Mouse (Mus musculus) R1 (cell line): ENCODE results near the gene BC035044.
"Not testable (repeated sequence)": the region's sequence is repeated elsewhere in the genome, so short reads cannot be mapped to it uniquely, and the experiment has no call there.

Experiments used
- DNase-seq: peaks from one replicate; pipeline ENCODE4 v3.0.0-alpha.2; 2018; ENCODE audit warnings: low read depth, low spot score

The BC035044 gene

GRCm38 (mm10) chr6:128890948-128891355 is at the start of gene BC035044:
TSS of gene BC035044 (minus strand) at chr6:128891126.
- DNase-seq = no peak

- not testable (repeated sequence) for DNase-seq
Observed at GRCm38 (mm10) chr6:128935889-128936665, 45.2 kb upstream of the BC035044 start.

GRCm38 (mm10) chr6:128934081-128934480 is 43.2 kb upstream of the BC035044 start, which contains the start of gene Clec2g:
TSS of gene Clec2g (plus strand) at chr6:128934381.
- DNase-seq = not testable (repeated sequence)

GRCm38 (mm10) chr6:128933050-128933449 is 42.1 kb upstream of the BC035044 start:
- DNase-seq = no peak

GRCm38 (mm10) chr6:128917322-128917721 is 26.4 kb upstream of the BC035044 start:
- no peak for DNase-seq

- no peak for DNase-seq
Observed at GRCm38 (mm10) chr6:128913598-128914254, 22.8 kb upstream of the BC035044 start.

- DNase-seq = not testable (repeated sequence)
Observed at GRCm38 (mm10) chr6:128900796-128901552, 10.0 kb upstream of the BC035044 start.

- DNase-seq = no peak
Observed at GRCm38 (mm10) chr6:128900044-128900443, 9.1 kb upstream of the BC035044 start.

- DNase-seq = no peak
Observed at GRCm38 (mm10) chr6:128895404-128896001, 4.6 kb upstream of the BC035044 start.

GRCm38 (mm10) chr6:128888834-128889233 is 2.1 kb downstream of the BC035044 start:
- DNase-seq = peak; percentile 10

- DNase-seq = peak; percentile 11
Observed at GRCm38 (mm10) chr6:128887091-128887790, 3.7 kb downstream of the BC035044 start, which contains the start of gene Clec2i. TSS of gene Clec2i (plus strand) at chr6:128887588.

GRCm38 (mm10) chr6:128871910-128872610 is 18.9 kb downstream of the BC035044 start:
- no peak for DNase-seq

- peak; percentile 57 for DNase-seq
Observed at GRCm38 (mm10) chr6:128868861-128869260, 22.1 kb downstream of the BC035044 start.

GRCm38 (mm10) chr6:128857976-128858375 is 33.0 kb downstream of the BC035044 start:
- no peak for DNase-seq

GRCm38 (mm10) chr6:128856250-128856649 is 34.7 kb downstream of the BC035044 start:
- DNase-seq = no peak

- no peak for DNase-seq
Observed at GRCm38 (mm10) chr6:128855477-128855876, 35.4 kb downstream of the BC035044 start.

GRCm38 (mm10) chr6:128854895-128855294 is 36.0 kb downstream of the BC035044 start:
- no peak for DNase-seq

- DNase-seq = peak; percentile 74
Observed at GRCm38 (mm10) chr6:128854024-128854820, 36.7 kb downstream of the BC035044 start.

- DNase-seq = no peak
Observed at GRCm38 (mm10) chr6:128852766-128853165, 38.2 kb downstream of the BC035044 start.
